Mouse (Mus musculus) ES-Bruce4 (cell line): ENCODE measurements at regions not wholly inside any gene's neighbourhood (a gene's known extent, or its start where the extent isn't known, plus 50 kb on each side); places are given as distances from the start of the nearest gene placed in this dataset.

ENCODE experiments used
- CTCF ChIP-seq: IDR thresholded peaks from one replicate; pipeline ENCODE4 v1.8.1; 2011; ENCODE audit warnings: low read depth, low read length
- POLR2A ChIP-seq: IDR thresholded peaks from one replicate; pipeline ENCODE4 v1.8.1; 2011; ENCODE audit warnings: low read length; ENCODE audit not compliant: insufficient read depth

DNA sequence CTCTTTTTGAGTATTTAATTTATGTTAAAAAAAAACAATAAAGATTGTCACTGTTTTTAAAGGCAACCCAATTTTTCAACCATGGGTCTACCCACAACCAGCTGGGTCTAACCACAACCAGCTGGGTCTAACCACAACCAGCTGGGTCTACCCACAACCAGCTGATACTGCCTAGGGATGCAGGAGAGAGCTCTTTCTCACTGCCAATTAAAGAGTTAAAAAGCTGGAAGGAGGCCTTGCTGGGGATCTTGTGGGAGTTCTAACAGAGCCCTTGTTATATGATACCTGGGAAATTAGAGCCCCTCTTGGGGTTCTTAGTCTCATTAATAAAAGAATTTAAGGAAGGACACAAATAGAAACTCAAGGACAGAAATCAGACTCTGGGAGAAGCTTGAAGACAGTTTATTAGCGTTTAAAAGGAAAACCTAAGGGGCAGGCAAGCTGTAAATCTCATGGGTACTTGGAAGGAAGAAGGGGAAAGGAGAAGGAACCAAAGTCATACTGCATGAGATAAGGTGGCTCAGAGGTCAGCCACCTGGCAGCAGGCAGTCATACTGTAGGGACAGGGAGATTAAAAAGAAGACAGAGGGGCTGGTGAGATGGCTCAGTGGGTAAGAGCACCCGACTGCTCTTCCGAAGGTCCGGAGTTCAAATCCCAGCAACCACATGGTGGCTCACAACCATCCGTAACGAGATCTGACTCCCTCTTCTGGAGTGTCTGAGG lies 379.1 kb downstream of the Adam3 start:
- TF ChIP-seq CTCF (no peak), POLR2A (no peak)
